Mouse (Mus musculus): ENCODE data around the gene Rab13.

DNA sequence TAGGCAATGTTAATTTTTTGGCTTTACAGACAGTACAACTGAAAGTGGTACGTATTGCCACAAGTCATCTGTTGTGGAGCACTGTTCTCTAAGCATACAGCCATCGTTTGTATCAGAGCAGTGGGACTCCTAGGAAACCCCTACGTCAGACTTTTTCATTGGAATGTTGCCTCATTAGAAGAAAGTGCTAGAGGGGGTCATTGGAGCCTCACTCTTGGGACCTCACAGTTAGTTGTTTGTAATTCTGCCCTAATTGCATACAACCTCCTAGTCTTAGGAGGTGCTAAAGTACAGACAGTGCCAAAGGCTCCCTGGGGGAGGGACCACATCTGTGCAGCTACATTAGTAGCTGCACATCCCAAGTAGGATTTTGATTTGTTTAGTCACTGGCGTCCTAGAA is 18.7 kb upstream of the Rab13 start:
- TF ChIP-seq CTCF (IDR thresholded peaks at IDR 0.05; ENCODE audit: borderline replicate concordance, control insufficient read depth, extremely low read depth, insufficient read depth, low read length, poor library complexity) (no peak), POLR2A (IDR thresholded peaks at IDR 0.05; ENCODE audit: control insufficient read depth, extremely low read depth, insufficient read depth, low read length, poor library complexity) (no peak)
